Mouse (Mus musculus) central nervous system, embryonic 14 days (tissue): ENCODE results near the gene Cutal. TPM values are rescaled to one million over a fixed set of nuclear protein-coding genes. Genes with fewer than 3 reads are reported as not detected.

Experiments used
- polyA plus RNA-seq: library from polyadenylated mRNA; depleted of rRNA; stranded (reverse); fragments of >200 nt; gene quantifications from 2 replicates; pipeline ENCODE4 v1.2.3, GENCODE M21; 2012; rRNA removed

Cutal gene
- 0.17 and 0.21 TPM in 2 replicates for polyA plus RNA-seq

GRCm38 (mm10) chr2:34874271-34874670 lies at the start of gene Cutal:
Gene Cutal, plus strand, starts transcription at chr2:34874396.

GRCm38 (mm10) chr2:34825827-34826459 lies 48.3 kb upstream of the Cutal start, which contains the start of gene Fbxw2:
Gene Fbxw2, minus strand, starts transcription at chr2:34826311.

GRCm38 (mm10) chr2:34832766-34833457 lies 41.3 kb upstream of the Cutal start, which contains the start of gene Gm34653:
Gene Gm34653, plus strand, starts transcription at chr2:34833007.

DNA sequence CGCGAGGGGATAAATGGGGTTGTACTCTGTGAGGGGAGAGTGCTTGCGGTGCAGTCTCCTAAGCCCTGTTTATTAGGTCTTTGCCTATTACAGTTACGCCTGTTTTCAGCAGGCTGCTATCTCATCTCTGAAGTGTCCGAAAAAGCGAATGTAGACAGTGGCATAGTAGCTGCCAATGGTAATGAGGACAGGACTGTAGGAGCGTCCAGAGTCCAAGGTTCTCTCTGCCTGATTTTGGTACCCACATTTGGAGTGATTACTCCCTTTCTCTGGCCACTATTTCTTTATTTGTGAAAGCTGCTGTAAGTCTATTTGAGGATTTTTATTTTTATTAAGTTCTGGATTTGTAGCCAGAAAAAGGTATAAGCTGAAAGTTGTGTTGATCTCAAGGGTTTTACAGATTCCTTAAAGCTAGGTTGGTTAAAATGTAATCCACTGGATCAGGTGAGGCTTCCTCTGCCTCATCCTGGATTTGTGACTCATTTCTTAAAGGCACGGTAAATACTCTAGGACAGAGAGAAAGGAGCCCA lies 685 bp downstream of the Cutal start, which contains the start of gene Psmd5:
Gene Psmd5, minus strand, starts transcription at position 153 of the 530 bp plus-strand sequence.

GRCm38 (mm10) chr2:34913218-34914068 lies 39.2 kb downstream of the Cutal start, which contains the start of gene Phf19:
Gene Phf19, minus strand, starts transcription at chr2:34914026.

Other genes starting within 250 kb of the Cutal start
- 52.8 TPM in 2 replicates for gene Gapvd1, start 119.2 kb upstream of the Cutal start, polyA plus RNA-seq
- gene Hspa5, start 102.4 kb upstream of the Cutal start, polyA plus RNA-seq, result 378 and 533 TPM in 2 replicates
- gene Rabepk, start 74.5 kb upstream of the Cutal start, polyA plus RNA-seq, result 22.8 and 24.4 TPM in 2 replicates
- 60.1 and 67.5 TPM in 2 replicates for gene Fbxw2, start 48.1 kb upstream of the Cutal start, polyA plus RNA-seq
- gene Gm34653, start 41.4 kb upstream of the Cutal start, polyA plus RNA-seq, result 0.06 and 0.08 TPM in 2 replicates
- 51.5 and 54.6 TPM in 2 replicates for gene Psmd5, start 572 bp downstream of the Cutal start, polyA plus RNA-seq
- gene Phf19, start 39.6 kb downstream of the Cutal start, polyA plus RNA-seq, result 4.2 and 5.0 TPM in 2 replicates
- gene Traf1, start 87.4 kb downstream of the Cutal start, polyA plus RNA-seq, result 1.4 and 3.7 TPM in 2 replicates
- 0.34 and 0.98 TPM in 2 replicates for gene Hc, start 187.0 kb downstream of the Cutal start, polyA plus RNA-seq
- 1.1 and 1.4 TPM in 2 replicates for gene AI182371, start 227.1 kb downstream of the Cutal start, polyA plus RNA-seq
- gene Cntrl, start 235.1 kb downstream of the Cutal start, polyA plus RNA-seq, result 32.5 and 38.7 TPM in 2 replicates